In genomic region chr8:71383860-71384259, GRCm38 (mm10) we compare ENCODE assay signal across 15 mouse cellular contexts. TPM values are rescaled to one million over a fixed set of nuclear protein-coding genes. Genes with fewer than 3 reads are reported as not detected.
DNase-seq lines count a peak whose midpoint lies in the region; ATAC-seq lines count a peak whose summit lies in the region.
"Had no signal": no experiment of that assay in that cellular context is flagged by ENCODE, and none has a peak within 500 bp of the region (broad histone marks: within the 10 kb centered on the region; RNA-seq: fewer than 3 reads in every experiment).

No protein-coding gene starts in this region.

- 45% methylated on average over 3 of the region's 3 CpGs for whole genome bisulfite sequencing in hindbrain, embryonic 11.5 days
- 50% methylated on average over 3 of the region's 3 CpGs for WGBS in hindbrain, embryonic 12.5 days
- WGBS in liver, embryonic 16.5 days (ENCODE audit: insufficient replicate concordance), result 49% methylated on average over 3 of the region's 3 CpGs

- ATAC-seq in hindbrain, embryonic 11.5 days (ENCODE audit: low FRiP score), result no peak
- ATAC-seq in hindbrain, embryonic 12.5 days (ENCODE audit: low FRiP score), result no peak
- no peak for ATAC-seq in liver, embryonic 16.5 days (ENCODE audit: low read depth)
- ATAC-seq: CD4-positive, CD25-positive, alpha-beta regulatory T cell, adult 4 months had no signal

- H3K27ac ChIP-seq in hindbrain, embryonic 11.5 days (ENCODE audit: low read depth, low read length), result peak overlapping the region; percentile 92
- H3K27ac ChIP-seq in hindbrain, embryonic 12.5 days, result no peak overlapping the region
- peak overlapping the region; percentile 85 for H3K27ac ChIP-seq in liver, embryonic 16.5 days (ENCODE audit: low read length)
- H3K27ac ChIP-seq: hindbrain, embryonic 15.5 days had no signal

- H3K4me1 ChIP-seq in hindbrain, embryonic 11.5 days (replicated peaks; ENCODE audit: control insufficient read depth, insufficient read depth, low read length), result peaks cover 20% of the 10 kb centered on the region
- peaks cover 25% of the 10 kb centered on the region for H3K4me1 ChIP-seq in hindbrain, embryonic 12.5 days
- H3K4me1 ChIP-seq in liver, embryonic 16.5 days (ENCODE audit: control insufficient read depth, low read depth, low read length), result peaks cover 7% of the 10 kb centered on the region

- H3K4me3 ChIP-seq in hindbrain, embryonic 11.5 days (ENCODE audit: low read depth, low read length), result no peak overlapping the region; the same call in 1 of the 2 replicates
- H3K4me3 ChIP-seq in hindbrain, embryonic 12.5 days, result no peak overlapping the region
- H3K4me3 ChIP-seq in liver, embryonic 16.5 days (ENCODE audit: low read depth, low read length), result no peak overlapping the region
- H3K4me3 ChIP-seq: embryonic facial prominence, embryonic 15.5 days; hindbrain, embryonic 15.5 days had no signal

- H3K36me3 ChIP-seq in hindbrain, embryonic 11.5 days (ENCODE audit: control insufficient read depth, insufficient read depth, low read length), result no peaks in the 10 kb centered on the region
- no peaks in the 10 kb centered on the region for H3K36me3 ChIP-seq in hindbrain, embryonic 12.5 days
- H3K36me3 ChIP-seq in liver, embryonic 16.5 days (ENCODE audit: control insufficient read depth, insufficient read depth), result no peaks in the 10 kb centered on the region
- H3K36me3 ChIP-seq: embryonic facial prominence, embryonic 15.5 days; hindbrain, embryonic 15.5 days had no signal

- no peak for DNase-seq in hindbrain, embryonic 11.5 days (ENCODE audit: low spot score)
- peak; percentile 43 for DNase-seq in retina, postnatal 1 day
- DNase-seq in retina, embryonic 14.5 days (ENCODE audit: low spot score), result no peak
- no peak for DNase-seq in frontal cortex, adult 2 months (ENCODE audit: extremely low spot score in 1 of 2, low spot score in 1 of 2)
- no peak for DNase-seq in cerebellum, postnatal 10 days
- no peak for DNase-seq in layer of hippocampus, postnatal 25 days (ENCODE audit: extremely low spot score in 1 of 2, low spot score in 1 of 2)
- DNase-seq: cerebellum, postnatal 14 days; lung, embryonic 14.5 days; spleen, adult 18-20 months; thymus, postnatal 14 days had no signal

- H3K27me3 ChIP-seq in hindbrain, embryonic 11.5 days (ENCODE audit: control insufficient read depth, insufficient read depth, low read length), result no peaks in the 10 kb centered on the region
- no peaks in the 10 kb centered on the region for H3K27me3 ChIP-seq in hindbrain, embryonic 12.5 days
- H3K27me3 ChIP-seq in liver, embryonic 16.5 days (ENCODE audit: control insufficient read depth, insufficient read depth, low read depth, low read length), result peaks cover 40% of the 10 kb centered on the region
- H3K27me3 ChIP-seq: embryonic facial prominence, embryonic 15.5 days; hindbrain, embryonic 15.5 days had no signal

- no peak overlapping the region for H3K4me2 ChIP-seq in hindbrain, embryonic 11.5 days (replicated peaks; ENCODE audit: low read depth, low read length)
- no peak overlapping the region for H3K4me2 ChIP-seq in hindbrain, embryonic 12.5 days (replicated peaks)
- no peak overlapping the region for H3K4me2 ChIP-seq in liver, embryonic 16.5 days (ENCODE audit: low read depth, low read length)
- H3K4me2 ChIP-seq: embryonic facial prominence, embryonic 15.5 days; hindbrain, embryonic 15.5 days had no signal

- H3K9ac ChIP-seq in hindbrain, embryonic 11.5 days (ENCODE audit: low read depth, low read length), result no peak overlapping the region
- no peak overlapping the region for H3K9ac ChIP-seq in hindbrain, embryonic 12.5 days
- no peak overlapping the region for H3K9ac ChIP-seq in liver, embryonic 16.5 days (ENCODE audit: low read depth, low read length)
- H3K9ac ChIP-seq: embryonic facial prominence, embryonic 15.5 days; hindbrain, embryonic 15.5 days; lung, embryonic 14.5 days had no signal

- no peaks in the 10 kb centered on the region for H3K9me3 ChIP-seq in hindbrain, embryonic 11.5 days (ENCODE audit: control insufficient read depth, low read length)
- no peaks in the 10 kb centered on the region for H3K9me3 ChIP-seq in hindbrain, embryonic 12.5 days (replicated peaks)
- H3K9me3 ChIP-seq in liver, embryonic 16.5 days (replicated peaks; ENCODE audit: control insufficient read depth, low read length), result no peaks in the 10 kb centered on the region
- H3K9me3 ChIP-seq: embryonic facial prominence, embryonic 15.5 days; hindbrain, embryonic 15.5 days had no signal

RNA-seq across cellular contexts. Expression of gene Nr2f6, which starts 2.1 kb away (rescaled TPM):
- 69.5 and 78.3 TPM in 2 replicates for polyA plus RNA-seq in hindbrain, embryonic 11.5 days (2014; fragmentation: Nextera tagmentation; extraction: Ambion mirVana)
- 61.2 and 65.2 TPM in 2 replicates for polyA plus RNA-seq in hindbrain, embryonic 12.5 days (2016; fragmentation: Nextera tagmentation; extraction: Ambion mirVana)
- 13.9 and 17.2 TPM in 2 replicates for polyA plus RNA-seq in liver, embryonic 16.5 days (2015; fragmentation: Nextera tagmentation; extraction: Ambion mirVana)
- 42.5 and 42.8 TPM in 2 replicates for polyA plus RNA-seq in frontal cortex, adult 2 months (2012; rRNA removed)
- 10 to 100 TPM; 43.0 to 44.1 TPM for total RNA-seq in layer of hippocampus, postnatal 25 days (2021)

RNA-seq across cellular contexts. Expression of gene Ushbp1, which starts 11.7 kb away (rescaled TPM):
- 2.9 and 3.6 TPM in 2 replicates for polyA plus RNA-seq in hindbrain, embryonic 11.5 days (2014; fragmentation: Nextera tagmentation; extraction: Ambion mirVana)
- polyA plus RNA-seq in hindbrain, embryonic 12.5 days (2016; fragmentation: Nextera tagmentation; extraction: Ambion mirVana), result 5.7 and 6.8 TPM in 2 replicates
- 4.2 and 4.3 TPM in 2 replicates for polyA plus RNA-seq in liver, embryonic 16.5 days (2015; fragmentation: Nextera tagmentation; extraction: Ambion mirVana)
- polyA plus RNA-seq in frontal cortex, adult 2 months (2012; rRNA removed), result 8.9 and 11.8 TPM in 2 replicates
- 1 to 10 TPM; 3.6 to 4.4 TPM for total RNA-seq in layer of hippocampus, postnatal 25 days (2021)
- polyA plus RNA-seq: CD4-positive, CD25-positive, alpha-beta regulatory T cell, adult 4 months had no signal

RNA-seq across cellular contexts. Expression of gene Ocel1, which starts 12.8 kb away (rescaled TPM):
- 3.0 and 3.7 TPM in 2 replicates for polyA plus RNA-seq in hindbrain, embryonic 11.5 days (2014; fragmentation: Nextera tagmentation; extraction: Ambion mirVana)
- 5.8 and 6.7 TPM in 2 replicates for polyA plus RNA-seq in hindbrain, embryonic 12.5 days (2016; fragmentation: Nextera tagmentation; extraction: Ambion mirVana)
- 3.9 and 4.7 TPM in 2 replicates for polyA plus RNA-seq in liver, embryonic 16.5 days (2015; fragmentation: Nextera tagmentation; extraction: Ambion mirVana)
- polyA plus RNA-seq in frontal cortex, adult 2 months (2012; rRNA removed), result 11.4 and 12.9 TPM in 2 replicates
- 10 to 100 TPM; 15.3 to 18.5 TPM for total RNA-seq in layer of hippocampus, postnatal 25 days (2021)

RNA-seq across cellular contexts. Expression of gene Babam1, which starts 12.8 kb away (rescaled TPM):
- 102 and 106 TPM in 2 replicates for polyA plus RNA-seq in hindbrain, embryonic 11.5 days (2014; fragmentation: Nextera tagmentation; extraction: Ambion mirVana)
- polyA plus RNA-seq in hindbrain, embryonic 12.5 days (2016; fragmentation: Nextera tagmentation; extraction: Ambion mirVana), result 91.1 and 104 TPM in 2 replicates
- polyA plus RNA-seq in liver, embryonic 16.5 days (2015; fragmentation: Nextera tagmentation; extraction: Ambion mirVana), result 46.6 and 48.2 TPM in 2 replicates
- polyA plus RNA-seq in frontal cortex, adult 2 months (2012; rRNA removed), result 131 and 140 TPM in 2 replicates
- 10 to 100 TPM; 98.0 to 99.3 TPM for total RNA-seq in layer of hippocampus, postnatal 25 days (2021)

RNA-seq across cellular contexts. Expression of gene Use1, which starts 17.2 kb away (rescaled TPM):
- polyA plus RNA-seq in hindbrain, embryonic 11.5 days (2014; fragmentation: Nextera tagmentation; extraction: Ambion mirVana), result 77.8 and 78.6 TPM in 2 replicates
- 80.8 and 82.4 TPM in 2 replicates for polyA plus RNA-seq in hindbrain, embryonic 12.5 days (2016; fragmentation: Nextera tagmentation; extraction: Ambion mirVana)
- polyA plus RNA-seq in liver, embryonic 16.5 days (2015; fragmentation: Nextera tagmentation; extraction: Ambion mirVana), result 40.7 and 41.2 TPM in 2 replicates
- polyA plus RNA-seq in frontal cortex, adult 2 months (2012; rRNA removed), result 174 and 195 TPM in 2 replicates
- total RNA-seq in layer of hippocampus, postnatal 25 days (2021), result 100 to 1,000 TPM; 113 TPM
